Mouse (Mus musculus): ENCODE measurements around the gene Ube2n.

The Ube2n gene

GRCm38 (mm10) chr10:95560394-95560983 lies 45.5 kb downstream of the Ube2n start:
- no peak for DNase-seq (ENCODE audit: low spot score)

GRCm38 (mm10) chr10:95561616-95562015 lies 46.7 kb downstream of the Ube2n start:
- no peak for DNase-seq (ENCODE audit: low spot score)

DNA sequence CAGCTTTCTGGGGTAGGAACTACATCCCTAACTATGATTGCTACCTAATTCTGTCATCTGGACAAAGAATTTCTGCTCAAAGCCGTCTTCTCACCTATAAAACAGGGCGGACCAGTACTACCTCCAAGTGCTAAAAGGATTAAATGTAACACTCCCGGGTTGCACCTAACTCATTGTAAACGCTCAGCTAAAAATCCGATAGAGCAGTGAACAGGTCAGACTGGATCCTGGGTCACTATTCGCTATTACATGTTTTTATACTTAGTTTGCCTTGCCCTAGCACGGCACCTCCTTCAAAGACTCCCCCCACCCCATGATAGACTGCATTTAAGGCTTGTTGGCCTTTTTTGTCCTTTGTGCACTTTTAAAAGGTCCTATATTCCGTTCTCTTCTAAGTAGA lies 47.5 kb downstream of the Ube2n start:
- no peak for DNase-seq (ENCODE audit: low spot score)

- peak; percentile 51 for DNase-seq (ENCODE audit: low spot score)
Observed at GRCm38 (mm10) chr10:95562859-95563841, 48.2 kb downstream of the Ube2n start.

GRCm38 (mm10) chr10:95563851-95564845 lies 49.2 kb downstream of the Ube2n start, which contains the start of gene Nudt4:
Gene Nudt4, minus strand, starts transcription at chr10:95564146.
- peak; percentile 87 for DNase-seq (ENCODE audit: low spot score)

DNA sequence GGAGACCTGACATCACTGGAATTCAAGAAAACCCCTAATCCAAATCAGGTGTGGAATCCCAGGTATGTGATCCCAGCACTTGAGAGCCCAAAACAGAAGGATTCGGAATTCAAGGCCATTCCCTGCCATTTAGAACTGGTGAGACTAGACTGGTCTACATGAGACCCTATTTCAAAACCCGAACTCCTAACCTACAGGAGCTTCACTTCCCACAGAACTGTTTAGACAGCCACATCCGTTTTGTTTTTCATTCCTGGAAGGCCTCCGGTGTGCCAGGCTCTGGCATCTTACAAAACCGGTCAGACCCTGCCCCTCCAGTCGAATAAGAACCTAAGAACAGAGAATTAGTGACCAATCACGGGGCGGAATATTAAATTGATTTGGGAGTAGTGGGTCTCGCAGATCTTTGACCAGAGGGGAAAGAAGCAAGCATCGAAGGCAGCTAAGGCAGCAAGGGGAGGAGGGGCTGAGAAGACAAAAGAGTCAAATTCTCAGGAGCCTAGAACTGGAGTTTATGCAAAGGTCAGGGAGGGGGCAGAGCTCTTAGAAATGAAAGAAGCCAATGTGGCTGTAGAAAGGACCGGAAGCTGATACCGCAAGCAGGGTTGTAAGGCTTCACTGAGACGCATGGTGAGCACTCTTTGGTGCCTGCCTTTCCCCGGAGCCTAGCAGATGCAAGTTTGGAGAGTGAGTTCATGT lies 50.4 kb downstream of the Ube2n start:
- DNase-seq (ENCODE audit: low spot score): no peak

- DNase-seq (ENCODE audit: low spot score): no peak
Observed at GRCm38 (mm10) chr10:95566786-95567185, 51.8 kb downstream of the Ube2n start.

- no peak for DNase-seq (ENCODE audit: low spot score)
Observed at GRCm38 (mm10) chr10:95567550-95567949, 52.6 kb downstream of the Ube2n start.

DNA sequence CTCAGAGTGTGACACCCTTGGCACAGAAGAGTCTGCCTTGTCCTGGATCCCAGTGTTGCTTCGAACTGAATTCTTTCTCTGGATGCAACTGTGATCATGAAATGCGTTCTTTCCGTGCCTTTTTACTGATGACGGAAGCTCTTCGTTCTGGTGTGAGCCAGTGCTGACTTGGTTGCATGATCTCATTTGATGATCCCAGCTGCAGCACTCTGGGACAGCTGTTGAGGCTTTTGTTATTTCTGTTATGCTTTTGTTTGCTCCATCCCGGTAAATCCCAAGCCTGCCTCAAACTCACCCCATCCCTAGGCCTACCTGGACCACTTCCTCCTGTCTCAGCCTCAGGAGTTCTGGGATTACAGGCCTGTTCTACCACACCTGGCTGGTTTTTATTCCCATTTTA lies 53.1 kb downstream of the Ube2n start:
- DNase-seq (ENCODE audit: low spot score): no peak

DNA sequence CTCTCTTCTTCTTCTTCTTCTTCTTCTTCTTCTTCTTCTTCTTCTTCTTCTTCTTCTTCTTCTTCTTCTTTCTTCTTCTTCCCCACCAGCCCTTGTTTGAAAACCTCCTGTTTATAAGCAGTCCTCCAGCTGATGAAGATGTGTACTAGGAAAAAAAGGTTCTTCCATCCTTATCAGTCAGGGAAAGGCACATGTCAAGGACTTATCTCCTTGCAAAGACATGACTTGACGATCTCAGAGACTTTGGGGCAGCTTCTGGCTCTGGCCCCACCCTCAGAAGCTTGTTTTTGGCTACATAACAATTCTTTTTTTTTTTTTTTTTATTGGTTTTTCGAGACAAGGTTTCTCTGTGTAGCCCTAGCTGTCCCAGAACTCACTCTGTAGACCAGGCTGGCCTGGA lies 54.5 kb downstream of the Ube2n start:
- peak; percentile 89 for DNase-seq (ENCODE audit: low spot score)

DNA sequence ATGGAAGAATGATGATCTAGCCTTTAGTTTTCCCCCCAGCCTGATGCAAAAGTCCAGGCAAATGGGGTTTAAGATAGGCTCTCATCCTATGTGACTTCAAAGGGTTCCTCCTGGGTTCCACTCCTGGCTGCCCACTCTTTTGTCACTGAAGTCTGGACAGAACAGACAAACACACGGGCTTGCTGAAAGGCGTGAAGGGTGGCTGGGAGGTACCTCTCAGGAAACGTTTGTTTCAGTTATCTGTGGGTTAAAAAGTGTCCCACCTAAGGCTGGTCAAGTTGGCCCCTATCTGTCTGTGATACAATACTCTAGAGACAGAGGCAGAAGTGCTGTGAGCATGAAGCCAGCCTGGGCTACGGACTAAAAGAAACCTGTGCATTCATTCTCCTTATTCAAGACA lies 60.0 kb downstream of the Ube2n start:
- no peak for DNase-seq (ENCODE audit: low spot score)

- DNase-seq (ENCODE audit: low spot score): no peak
Observed at GRCm38 (mm10) chr10:95575839-95576380, 61.0 kb downstream of the Ube2n start.

DNA sequence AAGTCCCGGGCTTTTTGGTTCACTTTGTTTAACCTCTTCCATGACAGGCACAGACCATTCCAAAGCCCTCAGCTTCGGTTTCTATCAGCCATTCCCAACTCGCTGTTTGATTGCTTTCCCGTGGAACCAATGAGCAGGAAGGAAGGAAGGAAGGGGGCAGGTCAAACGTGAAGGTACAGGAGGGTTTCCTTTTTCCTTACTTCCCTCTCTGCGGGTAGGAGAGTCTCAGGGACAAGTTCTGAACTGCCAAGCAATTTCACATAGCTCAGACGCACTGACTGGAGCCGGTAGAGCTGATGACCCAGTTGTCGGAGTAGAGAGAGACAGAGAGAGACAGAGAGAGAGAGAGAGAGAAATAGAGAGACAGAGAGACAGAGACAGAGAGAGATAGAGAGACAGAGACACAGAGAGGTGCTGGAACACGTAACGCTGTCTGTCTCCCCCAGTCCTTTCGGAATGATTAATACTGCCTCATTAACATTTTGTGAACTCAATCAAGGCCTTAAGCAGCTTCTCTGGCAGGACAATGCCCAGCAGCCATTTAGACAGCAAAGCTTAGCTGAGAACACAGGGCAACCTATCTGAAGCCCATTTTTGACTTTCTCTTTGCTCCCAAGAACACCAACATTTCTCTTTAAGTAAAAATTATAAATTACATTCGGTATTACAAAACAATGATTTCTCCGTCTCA lies 62.1 kb downstream of the Ube2n start:
- no peak for DNase-seq (ENCODE audit: low spot score)

DNA sequence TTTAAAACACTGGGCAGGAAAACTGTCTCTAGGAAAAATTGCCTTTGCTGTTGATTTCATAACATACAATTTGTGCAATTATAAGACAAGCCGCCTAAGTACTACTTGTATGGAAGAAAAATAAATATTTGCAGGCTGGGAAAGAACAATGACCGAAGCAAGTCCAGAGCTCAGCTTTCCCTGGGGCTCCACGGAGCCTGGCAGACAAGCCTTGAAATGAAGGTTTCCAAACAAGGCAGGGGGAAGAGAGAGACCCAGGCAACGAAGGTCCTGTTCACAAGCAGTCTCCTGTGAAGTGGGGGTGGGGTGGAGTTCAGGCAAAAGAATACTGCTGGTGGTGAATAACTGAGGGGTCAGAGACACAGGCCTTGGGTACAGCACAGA lies 62.6 kb downstream of the Ube2n start:
- DNase-seq (ENCODE audit: low spot score): no peak

GRCm38 (mm10) chr10:95585554-95585953 lies 70.6 kb downstream of the Ube2n start:
- no peak for DNase-seq (ENCODE audit: low spot score)

GRCm38 (mm10) chr10:95587509-95588220 lies 72.7 kb downstream of the Ube2n start:
- DNase-seq (ENCODE audit: low spot score): no peak

GRCm38 (mm10) chr10:95589196-95589595 lies 74.3 kb downstream of the Ube2n start:
- DNase-seq (ENCODE audit: low spot score): no peak

GRCm38 (mm10) chr10:95590196-95590595 lies 75.3 kb downstream of the Ube2n start:
- no peak for DNase-seq (ENCODE audit: low spot score)

DNA sequence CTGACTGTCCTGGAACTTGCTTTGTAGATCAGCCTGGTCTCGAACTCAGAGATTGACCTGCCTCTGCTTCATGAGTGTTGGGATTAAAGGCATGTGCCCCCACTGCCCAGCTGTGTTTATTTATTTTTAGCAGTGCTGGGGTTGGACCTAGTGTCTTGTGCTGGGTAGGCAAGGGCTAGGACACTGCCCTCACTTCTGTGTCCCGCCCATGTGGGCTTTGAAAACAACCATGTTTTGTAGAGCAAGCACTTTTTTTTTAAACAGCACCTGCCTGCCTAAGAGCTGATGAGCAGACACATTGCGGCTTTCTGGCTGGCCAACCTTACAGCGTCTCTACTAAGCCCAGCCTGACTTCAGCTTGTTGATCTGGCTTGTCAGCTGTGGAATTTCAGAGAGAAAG lies 76.3 kb downstream of the Ube2n start:
- DNase-seq (ENCODE audit: low spot score): no peak

GRCm38 (mm10) chr10:95594414-95594813 lies 79.5 kb downstream of the Ube2n start:
- DNase-seq (ENCODE audit: low spot score): no peak
